Mouse (Mus musculus): ENCODE data around the gene Tbc1d22a. TPM values are rescaled to one million over a fixed set of nuclear protein-coding genes. Genes with fewer than 3 reads are reported as not detected.

The Tbc1d22a gene
- polyA plus RNA-seq, 1 experiment from 2014 or later, result 6.6 TPM

GRCm38 (mm10) chr15:86535356-86535755 is 321.1 kb downstream of the Tbc1d22a start:
- Histone ChIP-seq H3K36me3 (replicated peaks) (no peaks in the 10 kb centered on the region), H3K27ac (replicated peaks) (no peak overlapping the region), H3K4me1 (replicated peaks) (no peaks in the 10 kb centered on the region), H3K4me3 (replicated peaks) (no peak overlapping the region), H3K27me3 (no peaks in the 10 kb centered on the region), H3K4me2 (no peak overlapping the region), H3K9me3 (replicated peaks) (no peaks in the 10 kb centered on the region), H3K9ac (no peak overlapping the region)
- no peak for ATAC-seq (ENCODE audit: insufficient read depth)
- WGBS (ENCODE audit: insufficient replicate concordance), result 58% methylated on average over 6 of the region's 6 CpGs

GRCm38 (mm10) chr15:86542371-86542770 is 328.1 kb downstream of the Tbc1d22a start:
- WGBS (ENCODE audit: insufficient replicate concordance), result 54% methylated on average over 3 of the region's 3 CpGs
- Histone ChIP-seq H3K4me2 (no peak overlapping the region), H3K36me3 (replicated peaks) (no peaks in the 10 kb centered on the region), H3K27ac (replicated peaks) (no peak overlapping the region), H3K27me3 (no peaks in the 10 kb centered on the region), H3K9ac (no peak overlapping the region), H3K9me3 (replicated peaks) (no peaks in the 10 kb centered on the region), H3K4me1 (replicated peaks) (no peaks in the 10 kb centered on the region), H3K4me3 (replicated peaks) (no peak overlapping the region)
- no peak for ATAC-seq (ENCODE audit: insufficient read depth)

GRCm38 (mm10) chr15:86544122-86544795 is 330.0 kb downstream of the Tbc1d22a start:
- no peaks in the 10 kb centered on the region for H3K4me1 ChIP-seq (replicated peaks)
- H3K9me3 ChIP-seq (replicated peaks), result no peaks in the 10 kb centered on the region
- no peak overlapping the region for H3K4me3 ChIP-seq (replicated peaks)
- 58% methylated on average over 1 of the region's 1 CpGs for WGBS (ENCODE audit: insufficient replicate concordance)
- H3K27ac ChIP-seq (replicated peaks), result no peak overlapping the region
- H3K4me2 ChIP-seq, result no peak overlapping the region
- no peaks in the 10 kb centered on the region for H3K27me3 ChIP-seq
- no peak for ATAC-seq (ENCODE audit: insufficient read depth)
- H3K36me3 ChIP-seq (replicated peaks), result no peaks in the 10 kb centered on the region
- no peak overlapping the region for H3K9ac ChIP-seq

Other genes with a start within 250 kb of the Tbc1d22a start
- gene Celsr1, start 180.7 kb upstream of the Tbc1d22a start, polyA plus RNA-seq (2015; fragmentation: Nextera tagmentation; extraction: Ambion mirVana), result 0.01 and 0.08 TPM in 2 replicates
- 6.3 and 7.8 TPM in 2 replicates for gene Gramd4, start 156.8 kb upstream of the Tbc1d22a start, polyA plus RNA-seq (2015; fragmentation: Nextera tagmentation; extraction: Ambion mirVana)
- gene Cerk, start 28.3 kb upstream of the Tbc1d22a start, polyA plus RNA-seq (2015; fragmentation: Nextera tagmentation; extraction: Ambion mirVana), result 4.1 and 4.8 TPM in 2 replicates

Measured in liver, embryonic 15.5 days (tissue).